Mouse (Mus musculus) limb, embryonic 14.5 days (tissue): ENCODE measurements around the gene Scnm1. TPM values are rescaled to one million over a fixed set of nuclear protein-coding genes. Genes with fewer than 3 reads are reported as not detected.
A peak's percentile ranks its signal among the peaks of the same experiment; 100 is the strongest.
"Not testable (repeated sequence)": the region's sequence is repeated elsewhere in the genome, so short reads cannot be mapped to it uniquely, and the experiment has no call there.

Experiments
- ATAC-seq: fragments of 200-750 bp; cut with Nextera tagmentation; 2 replicates; pipeline ENCODE4 v1.8.0; 2017; ENCODE audit warnings: low read depth, moderate number of reproducible peaks, moderate TSS enrichment; ENCODE audit not compliant: low FRiP score
- DNase-seq: peaks from one replicate; pipeline ENCODE4 v3.0.0-alpha.2; 2015; ENCODE audit warnings: low spot score
- H3K27ac ChIP-seq: fragments of 300-500 bp; sonication (generic); replicated peaks from 2 replicates; pipeline ENCODE4 v1.5.1; 2014; ENCODE audit warnings: low read depth, mild to moderate bottlenecking, low read length, moderate library complexity, mixed read lengths
- H3K27me3 ChIP-seq: fragments of 300-500 bp; sonication (generic); 2 replicates; pipeline ENCODE4 v1.6.1; 2014; ENCODE audit warnings: low read length, mixed read lengths; ENCODE audit not compliant: control insufficient read depth, insufficient read depth
- H3K36me3 ChIP-seq: fragments of 300-500 bp; sonication (generic); 2 replicates; pipeline ENCODE4 v1.6.1; 2014; ENCODE audit warnings: mild to moderate bottlenecking, low read length, moderate library complexity, mixed read lengths; ENCODE audit not compliant: control insufficient read depth, insufficient read depth
- H3K4me1 ChIP-seq: fragments of 300-500 bp; sonication (generic); 2 replicates; pipeline ENCODE4 v1.6.1; 2014; ENCODE audit warnings: antibody characterized with exemption, low read length, mixed read lengths; ENCODE audit not compliant: control insufficient read depth, insufficient read depth
- H3K4me2 ChIP-seq: fragments of 300-500 bp; sonication (generic); replicated peaks from 2 replicates; pipeline ENCODE4 v1.6.1; 2014; ENCODE audit warnings: low read depth, mild to moderate bottlenecking, low read length, moderate library complexity; ENCODE audit not compliant: severe bottlenecking
- H3K4me3 ChIP-seq: fragments of 300-500 bp; sonication (generic); replicated peaks from 2 replicates; pipeline ENCODE4 v1.5.1; 2014; ENCODE audit warnings: low read length
- H3K9ac ChIP-seq: fragments of 300-500 bp; sonication (generic); 2 replicates; pipeline ENCODE4 v1.6.1; 2014; ENCODE audit warnings: mild to moderate bottlenecking, low read depth, low read length, moderate library complexity; ENCODE audit not compliant: severe bottlenecking
- H3K9me3 ChIP-seq: fragments of 300-500 bp; sonication (generic); 2 replicates; pipeline ENCODE4 v1.6.1; 2016; ENCODE audit warnings: low read length; ENCODE audit not compliant: control insufficient read depth
- POLR2A ChIP-seq: fragments of 200-500 bp; IDR thresholded peaks from 2 replicates; pipeline ENCODE4 v1.8.0; 2012; ENCODE audit warnings: inconsistent platforms, mild to moderate bottlenecking, moderate library complexity, borderline replicate concordance; ENCODE audit not compliant: insufficient read depth, insufficient read length; ENCODE audit errors: extremely low read depth
- WGBS: fragments of 180-500 bp; shearing (Covaris S2); extraction: QIAGEN DNeasy Blood & Tissue Kit; methylation state at CpG from one replicate; pipeline ENCODE4 v1.1.7; 2014; 5-methylcytosine and 5-hydroxymethylcytosine counted together
- polyA plus RNA-seq, 2 experiments: library from polyadenylated mRNA; depleted of rRNA in 1 of 2; stranded (reverse) in 1 of 2; unstranded in 1 of 2; fragments of >200 nt; fragmentation: Nextera tagmentation in 1 of 2; extraction: Ambion mirVana in 1 of 2; gene quantifications; 2 replicates each; pipeline versions ENCODE4 v1.2.1 to v1.2.3; 2012 to 2014

The Scnm1 gene
- polyA plus RNA-seq, 2 experiments: 65.7 to 106 TPM

GRCm38 (mm10) chr3:95110911-95111726, 22.7 kb downstream of the Scnm1 start, which contains the start of gene Vps72:
TSS of gene Vps72 (plus strand) at chr3:95111022.
- Histone ChIP-seq H3K4me3 (peak within 1 kb of the TSS; percentile 80), H3K9me3 (no peaks in the 10 kb centered on the region), H3K27ac (peak within 1 kb of the TSS; percentile 97), H3K9ac (peak within 1 kb of the TSS; percentile 84), H3K4me1 (peaks cover 9% of the 10 kb centered on the region; the same call in 1 of the 2 replicates), H3K36me3 (peaks cover 21% of the 10 kb centered on the region), H3K27me3 (no peaks in the 10 kb centered on the region), H3K4me2 (peak within 1 kb of the TSS; percentile 56)
- peak; percentile 75 for ATAC-seq
- DNase-seq: peak; percentile 91
- TF ChIP-seq POLR2A: peak; percentile 91; the same call in 1 of the 2 replicates
- under 1% methylated on average over 54 of the region's 54 CpGs for WGBS

- ATAC-seq: no peak
- TF ChIP-seq POLR2A: no peak
- H3K27ac ChIP-seq: no peak overlapping the region
- H3K27me3 ChIP-seq: no peaks in the 10 kb centered on the region
- no peak overlapping the region for H3K4me3 ChIP-seq
- 77% methylated on average over 2 of the region's 2 CpGs for WGBS
- no peak overlapping the region for H3K9ac ChIP-seq
- no peaks in the 10 kb centered on the region for H3K9me3 ChIP-seq
- H3K36me3 ChIP-seq: no peaks in the 10 kb centered on the region
- H3K4me1 ChIP-seq: peaks cover 18% of the 10 kb centered on the region
- H3K4me2 ChIP-seq: no peak overlapping the region
- DNase-seq: no peak
Observed at GRCm38 (mm10) chr3:95107898-95108297, 25.9 kb downstream of the Scnm1 start.

GRCm38 (mm10) chr3:95107308-95107707, 26.5 kb downstream of the Scnm1 start:
- not testable (repeated sequence) for DNase-seq, ATAC-seq, H3K36me3 ChIP-seq, H3K9me3 ChIP-seq, H3K27me3 ChIP-seq, H3K27ac ChIP-seq
- Histone ChIP-seq H3K4me2 (peak overlapping the region; percentile 66), H3K4me3 (peak overlapping the region; percentile 73), H3K9ac (peak overlapping the region; percentile 43; the same call in 1 of the 2 replicates), H3K4me1 (peaks cover 15% of the 10 kb centered on the region)

- peak within 1 kb of the TSS; percentile 73 for H3K4me3 ChIP-seq
- peak; percentile 66; the same call in 1 of the 2 replicates for TF ChIP-seq POLR2A
- peak within 1 kb of the TSS; percentile 83 for H3K9ac ChIP-seq
- no peaks in the 10 kb centered on the region for H3K9me3 ChIP-seq
- H3K27me3 ChIP-seq: no peaks in the 10 kb centered on the region
- H3K27ac ChIP-seq: peak within 1 kb of the TSS; percentile 75
- H3K36me3 ChIP-seq: peaks cover 5% of the 10 kb centered on the region; the same call in 1 of the 2 replicates
- peak within 1 kb of the TSS; percentile 66 for H3K4me2 ChIP-seq
- peaks cover 11% of the 10 kb centered on the region for H3K4me1 ChIP-seq
- ATAC-seq: peak; percentile 95
- under 1% methylated on average over 49 of the region's 51 CpGs for WGBS
- peak; percentile 100 for DNase-seq
Observed at GRCm38 (mm10) chr3:95106338-95107117, 27.3 kb downstream of the Scnm1 start, which contains the start of gene Pip5k1a. TSS of gene Pip5k1a (minus strand) at chr3:95106930.
